Mouse (Mus musculus) mammary gland, adult 2 months (tissue): ENCODE results near the gene Ly6g6d. TPM values are rescaled to one million over a fixed set of nuclear protein-coding genes. Genes with fewer than 3 reads are reported as not detected.

Source experiments
- polyA plus RNA-seq: library from polyadenylated mRNA; depleted of rRNA; stranded (reverse); fragments of >200 nt; gene quantifications from 2 replicates; pipeline ENCODE4 v1.2.3, GENCODE M21; 2012; ENCODE audit warnings: low replicate concordance; rRNA removed

The Ly6g6d gene
- 1.1 and 2.2 TPM in 2 replicates for polyA plus RNA-seq

GRCm38 (mm10) chr17:35077786-35078233, at the start of gene Ly6g6d:
Gene Ly6g6d, minus strand, starts transcription at chr17:35078065.

DNA sequence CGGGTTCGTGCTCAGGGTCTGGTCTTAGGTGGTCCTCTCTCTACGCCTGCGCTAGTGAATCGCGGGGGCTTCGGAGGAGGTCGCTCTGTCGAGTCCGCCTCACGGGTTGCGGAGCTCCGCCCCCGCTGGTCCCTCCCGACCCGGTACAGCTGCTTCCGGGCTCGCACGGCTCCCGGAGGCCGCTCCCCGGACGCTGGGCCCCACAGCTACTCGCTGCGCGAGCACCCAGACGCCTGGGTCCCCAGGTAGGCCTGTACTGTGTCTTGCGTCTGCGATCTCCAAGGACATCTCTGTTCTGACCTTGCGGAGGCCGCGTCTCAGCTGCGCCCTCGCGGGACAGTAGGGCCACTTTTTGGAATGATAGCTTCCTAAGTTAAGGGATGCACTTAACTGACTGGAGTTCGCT, 48.3 kb upstream of the Ly6g6d start, which contains the start of gene D17H6S53E:
Gene D17H6S53E (plus strand): TSS at position 168 of the 406 bp plus-strand sequence.

GRCm38 (mm10) chr17:35121871-35122303, 44.0 kb upstream of the Ly6g6d start, which contains the start of gene Csnk2b:
Gene Csnk2b, minus strand, starts transcription at chr17:35122053.

GRCm38 (mm10) chr17:35121143-35121799, 43.4 kb upstream of the Ly6g6d start, which contains the start of gene Gpank1:
Gene Gpank1, plus strand, starts transcription at chr17:35121455.

DNA sequence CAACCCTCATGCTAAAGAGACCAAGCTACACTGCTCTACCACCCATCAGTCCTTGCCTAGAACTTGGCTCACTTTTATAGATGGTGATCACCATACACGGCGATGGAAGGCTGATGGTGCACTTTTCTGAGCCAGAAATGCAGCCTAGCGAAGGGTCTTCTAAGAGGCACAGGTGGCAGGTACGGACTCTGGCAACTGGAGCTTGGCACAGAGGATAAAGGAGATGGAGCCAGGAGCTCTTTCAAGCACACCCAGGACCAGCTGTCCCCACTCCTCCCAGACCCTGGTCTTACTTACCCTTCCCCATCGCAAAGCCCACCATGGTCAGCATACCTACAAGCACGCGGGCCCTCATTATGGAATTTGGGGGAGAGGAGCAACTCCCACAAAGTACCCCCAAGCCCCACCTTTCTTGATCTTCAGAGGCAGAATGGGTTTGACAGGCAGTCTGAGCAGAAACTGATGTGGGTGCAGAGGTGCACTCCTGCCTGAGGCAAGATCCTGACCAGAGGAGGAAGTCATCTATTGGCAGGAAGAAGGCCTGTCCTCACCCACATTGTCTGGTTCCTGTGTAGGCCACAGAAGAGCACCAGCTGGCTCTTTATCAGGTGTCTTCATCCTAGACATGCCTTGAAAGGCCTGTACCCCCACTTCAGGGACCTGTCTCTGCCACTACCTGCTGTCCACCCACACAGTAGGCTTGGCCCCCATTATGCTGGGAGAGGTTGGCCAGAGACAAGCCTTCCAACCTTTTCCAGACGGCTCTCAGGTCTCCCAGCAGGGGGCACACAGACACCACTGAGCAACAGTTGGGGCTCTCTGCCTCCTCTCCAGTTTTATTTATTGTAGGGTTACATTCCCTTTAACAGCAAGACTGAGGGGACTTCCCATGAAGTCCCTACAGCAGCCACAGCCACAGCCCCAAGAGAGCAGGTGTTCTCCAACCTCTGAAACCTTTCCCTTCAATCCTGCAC, 37.5 kb upstream of the Ly6g6d start, which contains the start of gene Ly6g5b:
Gene Ly6g5b (minus strand): TSS at position 383 of the 974 bp plus-strand sequence.

DNA sequence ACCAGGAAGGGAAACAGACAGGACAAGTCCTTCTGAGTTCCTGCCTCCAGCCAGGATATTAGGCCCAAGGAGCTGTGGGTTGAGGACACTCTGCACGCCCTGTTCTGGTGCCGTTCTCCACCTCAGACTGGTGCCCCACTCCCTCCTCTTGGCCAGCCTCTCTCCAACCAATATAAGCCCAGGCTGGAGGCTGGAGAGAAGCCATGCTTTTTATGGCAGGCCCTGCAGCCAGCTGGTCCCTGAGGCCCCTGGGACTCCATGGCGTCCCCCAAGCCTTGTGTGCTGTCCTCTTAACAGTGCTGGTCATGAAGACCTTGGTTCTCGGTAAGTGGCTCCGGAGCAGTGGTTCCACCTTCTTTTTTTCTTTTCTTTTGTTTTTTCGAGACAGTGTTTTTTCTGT, 30.2 kb upstream of the Ly6g6d start, which contains the start of gene Ly6g5c:
Gene Ly6g5c (plus strand): TSS at position 183 of the 400 bp plus-strand sequence.

DNA sequence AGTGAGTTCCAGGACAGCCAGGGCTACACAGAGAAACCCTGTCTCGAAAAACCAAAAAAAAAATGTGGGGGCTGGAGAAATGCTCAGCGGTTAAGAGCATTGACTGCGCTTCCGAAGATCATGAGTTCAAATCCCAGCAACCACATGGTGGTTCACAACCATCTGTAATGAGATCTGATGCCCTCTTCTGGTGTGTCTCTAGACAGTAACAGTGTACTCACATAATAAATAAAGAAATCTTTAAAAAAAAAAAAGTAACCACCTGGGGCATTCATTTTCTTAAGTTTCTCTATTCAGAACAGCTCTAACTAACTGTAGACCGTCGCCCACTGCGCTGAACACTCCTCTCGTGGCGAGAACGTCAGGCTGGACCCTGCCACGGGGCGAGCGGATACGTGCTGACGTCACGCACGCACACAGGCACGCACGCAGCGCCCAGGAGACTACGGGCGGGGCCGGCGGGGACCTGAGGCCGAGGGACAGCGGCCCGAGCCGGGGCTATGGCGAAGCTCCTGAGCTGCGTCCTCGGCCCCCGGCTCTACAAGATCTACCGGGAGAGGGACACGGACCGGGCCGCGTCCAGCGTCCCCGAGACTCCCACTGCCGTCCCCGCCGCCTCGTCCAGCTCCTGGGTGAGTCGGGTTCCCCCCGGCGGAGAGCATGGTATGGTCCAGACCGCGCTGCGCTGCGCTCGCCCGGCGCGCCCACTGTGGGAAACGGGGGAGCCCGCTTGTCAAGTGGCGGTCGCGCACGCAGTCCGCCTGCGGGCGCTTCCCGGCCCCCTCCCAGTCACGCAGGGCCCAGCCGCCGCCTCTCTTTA, 11.2 kb upstream of the Ly6g6d start, which contains the start of gene Abhd16a:
Gene Abhd16a (plus strand): TSS at position 439 of the 820 bp plus-strand sequence.

DNA sequence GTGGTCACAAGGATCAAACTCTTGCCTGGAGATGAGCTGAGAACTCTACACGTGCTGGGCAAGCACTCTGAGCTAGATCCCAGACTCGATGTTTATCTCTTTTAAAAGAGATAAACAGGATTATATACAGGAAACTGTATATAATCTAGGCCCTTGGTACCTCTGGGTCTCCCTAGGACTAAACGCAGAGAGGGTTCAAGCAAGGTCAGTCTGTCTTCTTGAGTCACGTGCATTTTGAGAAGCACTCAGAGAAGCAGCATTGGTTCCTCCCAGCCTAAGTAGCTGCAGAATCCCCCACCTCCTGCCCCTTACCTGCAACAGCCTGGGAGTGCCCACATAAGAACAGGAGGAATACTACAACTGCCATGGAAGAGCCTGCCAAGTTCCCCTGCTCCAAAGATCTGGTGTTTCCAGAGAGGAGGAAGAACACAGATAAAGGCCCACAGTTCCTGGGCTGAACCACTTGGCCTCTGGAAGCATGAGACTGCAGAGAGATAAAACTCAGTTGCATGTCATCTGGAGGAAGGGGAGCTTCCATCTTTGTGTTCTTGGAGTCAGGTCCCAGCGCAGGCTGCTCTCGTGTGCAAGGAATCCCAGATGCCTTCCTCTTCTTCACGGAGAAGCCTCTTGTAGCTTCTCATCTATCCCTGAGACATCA, 7.5 kb upstream of the Ly6g6d start, which contains the start of gene Ly6g6f:
Gene Ly6g6f (minus strand): TSS at position 403 of the 658 bp plus-strand sequence.

GRCm38 (mm10) chr17:35076507-35077176, 1.2 kb downstream of the Ly6g6d start, which contains the start of gene Ly6g6e:
Gene Ly6g6e, plus strand, starts transcription at chr17:35076902.

GRCm38 (mm10) chr17:35066084-35066483, 11.8 kb downstream of the Ly6g6d start, which contains the start of gene Mpig6b:
Gene Mpig6b, minus strand, starts transcription at chr17:35066184.

GRCm38 (mm10) chr17:35064951-35065947, 12.6 kb downstream of the Ly6g6d start, which contains the start of gene Ly6g6c:
Gene Ly6g6c, plus strand, starts transcription at chr17:35065388.

GRCm38 (mm10) chr17:35058911-35059892, 18.7 kb downstream of the Ly6g6d start, which contains the start of gene Ddah2:
Gene Ddah2, plus strand, starts transcription at chr17:35059035.

GRCm38 (mm10) chr17:35049561-35050016, 28.3 kb downstream of the Ly6g6d start, which contains the start of gene Clic1:
Gene Clic1, plus strand, starts transcription at chr17:35049966.

DNA sequence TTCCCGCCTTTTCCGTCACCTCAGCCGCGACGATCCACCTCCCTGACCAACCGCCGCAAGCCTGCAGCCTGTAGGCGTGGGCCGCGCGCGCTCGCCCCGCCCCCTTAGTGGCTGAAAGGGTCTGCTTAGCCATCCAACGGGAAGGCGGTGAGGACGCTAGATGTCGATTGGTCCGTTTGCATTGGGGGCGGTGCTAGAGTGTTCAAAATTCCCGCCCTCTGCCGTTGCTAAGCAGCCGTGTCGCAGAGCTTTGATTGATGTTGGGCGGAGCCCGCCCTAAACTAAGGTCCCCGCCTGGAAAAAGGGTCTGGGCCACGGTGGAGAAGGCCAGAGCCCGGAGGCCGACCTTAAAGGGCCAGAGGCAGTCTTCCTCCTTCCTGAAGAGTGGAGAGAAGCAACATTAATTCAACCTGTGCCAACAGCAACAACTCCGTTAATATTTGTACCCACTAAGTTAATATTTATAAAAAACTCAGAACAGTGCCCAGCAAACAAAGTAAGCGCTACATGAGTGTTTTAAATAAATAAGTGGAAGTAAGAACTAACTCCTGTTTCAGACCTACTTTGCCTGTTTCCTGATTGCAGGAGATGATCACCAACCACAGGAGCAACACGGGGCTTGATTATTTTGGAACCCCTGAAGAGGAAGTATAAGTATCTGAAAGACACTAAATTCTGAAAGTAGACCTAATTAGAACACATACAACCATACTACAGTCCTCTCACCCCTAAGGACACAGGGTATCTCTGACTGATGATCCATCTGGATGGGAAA, 31.0 kb downstream of the Ly6g6d start, which contains the start of gene Msh5:
Gene Msh5 (minus strand): TSS at position 65 of the 775 bp plus-strand sequence.

DNA sequence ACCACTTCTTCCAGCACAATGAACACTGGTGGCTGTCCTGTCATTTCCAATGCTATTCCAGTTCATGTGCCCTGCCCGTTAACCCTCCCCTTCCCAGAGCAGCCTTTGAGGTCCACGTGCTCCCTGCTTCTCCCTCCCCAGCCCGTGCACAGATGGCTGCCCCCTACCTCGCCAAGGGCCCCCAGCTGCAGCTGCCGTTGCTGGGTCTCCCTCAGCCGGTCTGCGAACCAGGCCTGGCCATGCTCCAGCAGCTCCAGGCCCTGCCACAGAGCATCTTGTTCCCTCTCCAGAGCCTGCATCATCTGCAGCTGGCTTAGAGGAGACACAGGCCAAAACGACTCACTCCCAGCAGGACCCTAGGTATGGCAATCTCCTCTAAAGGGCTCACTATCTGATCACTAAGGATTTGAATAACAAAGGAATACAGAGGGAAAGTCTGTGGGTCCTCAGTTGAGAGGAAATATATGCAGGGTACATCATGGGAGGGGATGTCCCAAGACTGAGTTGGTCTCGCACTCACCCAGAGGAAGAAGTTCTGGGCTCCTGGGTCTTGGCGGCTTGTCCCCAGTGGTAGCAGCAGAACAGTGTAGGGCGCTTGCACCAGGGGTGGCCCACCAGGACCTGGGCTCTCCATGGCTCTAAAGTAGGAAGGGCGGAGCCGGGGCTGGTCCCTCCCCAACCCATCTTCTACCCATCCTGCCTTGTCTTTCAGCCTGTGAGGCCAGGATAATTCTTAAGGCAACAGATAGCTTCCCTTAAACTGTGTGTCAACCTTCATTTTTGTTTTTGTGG, 50.4 kb downstream of the Ly6g6d start, which contains the start of gene Sapcd1:
Gene Sapcd1 (minus strand): TSS at position 740 of the 792 bp plus-strand sequence.

